Mouse (Mus musculus) duodenum, adult 2 months (tissue): ENCODE results near the gene Snurf. TPM values are rescaled to one million over a fixed set of nuclear protein-coding genes. Genes with fewer than 3 reads are reported as not detected.

ENCODE experiments used
- polyA plus RNA-seq: library from polyadenylated mRNA; depleted of rRNA; stranded (reverse); fragments of >200 nt; gene quantifications from 2 replicates; pipeline ENCODE4 v1.2.3, GENCODE M21; 2012; ENCODE audit warnings: low replicate concordance; rRNA removed

The Snurf gene
- not detected in 2 replicates for polyA plus RNA-seq

GRCm38 (mm10) chr7:60004606-60005330 is at the start of gene Snurf, which contains the start of gene Gm38393:
TSS of gene Snurf (minus strand) at chr7:60005049.
TSS of gene Gm38393 (minus strand) at chr7:60005064.

Other genes with a start within 250 kb of the Snurf start
- 0.05 and 18.0 TPM in 2 replicates for gene Gm38393, start within 50 bp of the Snurf start, polyA plus RNA-seq
- 46.1 and 62.5 TPM in 2 replicates for gene Snrpn, start 135.2 kb upstream of the Snurf start, polyA plus RNA-seq